Mouse (Mus musculus): ENCODE data around the gene Rhod.

Gene Rhod

GRCm38 (mm10) chr19:4439161-4439801 lies at the start of gene Rhod:
Rhod (minus strand) TSS chr19:4439432.
- in situ Hi-C loops (cut with MboI; ENCODE audit: low pct_unique_long_range_greater_than_20kb in 1 of 2, low sequenced_read_pairs in 2 of 2, unreplicated experiment in 1 of 2), result no loop called here

DNA sequence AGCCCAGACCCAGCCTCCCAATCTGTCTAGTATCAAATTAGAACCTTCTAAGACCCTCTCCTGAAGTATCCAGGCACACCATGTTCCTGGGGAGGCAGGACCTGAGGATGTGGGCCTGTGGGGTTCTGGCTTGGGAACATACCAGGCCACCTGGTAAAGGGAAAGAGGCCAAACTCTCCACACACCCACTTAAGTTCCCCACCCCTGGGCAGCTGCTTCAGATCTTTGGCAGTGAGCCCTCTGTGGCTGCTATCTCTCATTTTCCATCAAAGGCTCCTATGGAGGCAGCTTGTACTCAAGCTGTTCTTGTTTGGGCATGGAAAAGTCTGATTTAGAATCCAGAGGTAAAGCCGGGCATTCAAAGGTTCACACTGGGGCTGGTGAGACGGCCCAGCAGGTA lies 48.6 kb upstream of the Rhod start:
- in situ Hi-C loops (cut with MboI; ENCODE audit: low pct_unique_long_range_greater_than_20kb in 1 of 2, low sequenced_read_pairs in 2 of 2, unreplicated experiment in 1 of 2), result loop anchor here in 1 of 2 experiments (25.0 kb wide), 1 partner anchor 499 kb away; the partner anchor contains the start of gene Npas4

DNA sequence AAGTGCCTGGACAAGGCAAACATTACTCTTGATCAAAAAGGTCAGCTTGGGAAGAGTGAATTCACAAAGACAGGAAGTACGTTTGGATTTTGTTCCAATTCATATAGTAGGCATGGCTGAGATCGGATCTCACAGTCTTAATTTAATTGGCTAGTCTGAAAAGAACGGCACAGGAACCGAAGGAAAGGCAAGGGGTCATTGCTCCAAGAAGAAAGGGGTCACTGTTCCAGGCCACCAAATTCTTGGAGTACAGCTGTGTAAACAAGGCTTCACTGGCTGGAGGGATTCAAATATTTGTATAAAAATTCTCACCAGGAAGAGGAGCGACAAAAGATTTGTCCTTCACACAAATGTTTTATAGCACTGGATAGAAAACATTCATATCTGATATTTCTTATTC lies 45.8 kb upstream of the Rhod start:
- in situ Hi-C loops (cut with MboI; ENCODE audit: low pct_unique_long_range_greater_than_20kb in 1 of 2, low sequenced_read_pairs in 2 of 2, unreplicated experiment in 1 of 2), result loop anchor here in 1 of 2 experiments (25.0 kb wide), 1 partner anchor 502 kb away; the partner anchor contains the start of gene Npas4

DNA sequence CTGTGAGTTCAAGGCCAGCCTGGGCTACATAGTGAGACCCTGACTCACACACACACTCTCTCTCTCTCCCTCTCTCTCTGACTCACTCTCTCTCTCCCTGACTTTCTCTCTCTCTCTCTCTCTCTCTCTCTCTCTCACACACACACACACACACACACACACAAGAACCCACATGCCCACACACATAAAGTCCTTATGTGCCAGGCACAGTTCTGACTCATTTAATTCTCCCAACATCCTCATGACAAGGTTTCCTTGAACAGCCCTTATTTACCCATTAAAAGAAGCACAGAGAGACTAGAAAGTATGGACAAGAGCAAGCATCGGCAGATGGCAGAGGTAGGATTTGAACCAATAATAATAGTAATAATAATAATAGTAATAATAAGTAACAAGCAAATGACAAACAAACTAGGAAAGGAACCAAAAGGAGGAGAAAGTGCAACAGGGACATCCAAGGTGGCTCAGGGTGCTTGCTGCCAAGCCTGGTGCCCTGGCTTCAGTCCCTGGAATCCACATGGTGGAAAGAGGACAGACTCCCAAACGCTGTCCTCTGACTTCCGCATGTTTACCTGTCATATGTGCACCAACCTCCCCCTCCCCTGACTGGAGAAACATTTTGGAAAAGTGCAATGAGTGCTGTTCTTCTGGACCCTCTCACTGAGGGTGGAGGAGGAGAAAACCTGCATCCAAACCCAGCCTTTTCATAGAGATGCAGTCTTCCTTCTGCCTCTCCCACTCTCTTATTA lies 43.1 kb upstream of the Rhod start:
- in situ Hi-C loops (cut with MboI; ENCODE audit: low pct_unique_long_range_greater_than_20kb in 1 of 2, low sequenced_read_pairs in 2 of 2, unreplicated experiment in 1 of 2), result loop anchor here in 1 of 2 experiments (25.0 kb wide), 1 partner anchor 505 kb away; the partner anchor contains the start of gene Npas4

DNA sequence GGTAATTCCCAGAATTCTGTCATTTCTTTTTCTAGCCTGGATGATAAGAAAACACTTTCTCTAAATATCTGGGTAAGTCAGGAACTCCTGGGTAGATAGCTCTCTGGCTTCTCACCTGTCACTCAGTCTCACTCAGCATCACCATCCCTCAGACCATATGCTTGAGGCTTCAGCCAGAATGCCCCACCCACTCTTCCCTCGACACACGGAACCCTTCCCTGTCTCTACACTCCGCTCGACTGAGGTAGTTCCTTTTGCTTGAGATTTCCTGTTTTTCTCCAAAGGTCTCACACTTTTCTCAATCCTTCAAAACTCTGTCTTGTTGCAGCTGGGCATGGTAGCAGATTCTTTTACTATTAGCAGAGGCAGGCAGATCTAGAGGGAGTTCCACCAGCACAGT lies 42.1 kb upstream of the Rhod start:
- in situ Hi-C loops (cut with MboI; ENCODE audit: low pct_unique_long_range_greater_than_20kb in 1 of 2, low sequenced_read_pairs in 2 of 2, unreplicated experiment in 1 of 2), result loop anchor here in 1 of 2 experiments (25.0 kb wide), 1 partner anchor 506 kb away; the partner anchor contains the start of gene Npas4

- in situ Hi-C loops (cut with MboI; ENCODE audit: low pct_unique_long_range_greater_than_20kb in 1 of 2, low sequenced_read_pairs in 2 of 2, unreplicated experiment in 1 of 2), result loop anchor here in 1 of 2 experiments (25.0 kb wide), 1 partner anchor 507 kb away; the partner anchor contains the start of gene Npas4
These were observed 40.8 kb upstream of the Rhod start for GRCm38 (mm10) chr19:4480041-4480440.

GRCm38 (mm10) chr19:4478190-4478516 lies 38.9 kb upstream of the Rhod start:
- in situ Hi-C loops (cut with MboI; ENCODE audit: low pct_unique_long_range_greater_than_20kb in 1 of 2, low sequenced_read_pairs in 2 of 2, unreplicated experiment in 1 of 2), result loop anchor here in 1 of 2 experiments (25.0 kb wide), 1 partner anchor 509 kb away; the partner anchor contains the start of gene Npas4

DNA sequence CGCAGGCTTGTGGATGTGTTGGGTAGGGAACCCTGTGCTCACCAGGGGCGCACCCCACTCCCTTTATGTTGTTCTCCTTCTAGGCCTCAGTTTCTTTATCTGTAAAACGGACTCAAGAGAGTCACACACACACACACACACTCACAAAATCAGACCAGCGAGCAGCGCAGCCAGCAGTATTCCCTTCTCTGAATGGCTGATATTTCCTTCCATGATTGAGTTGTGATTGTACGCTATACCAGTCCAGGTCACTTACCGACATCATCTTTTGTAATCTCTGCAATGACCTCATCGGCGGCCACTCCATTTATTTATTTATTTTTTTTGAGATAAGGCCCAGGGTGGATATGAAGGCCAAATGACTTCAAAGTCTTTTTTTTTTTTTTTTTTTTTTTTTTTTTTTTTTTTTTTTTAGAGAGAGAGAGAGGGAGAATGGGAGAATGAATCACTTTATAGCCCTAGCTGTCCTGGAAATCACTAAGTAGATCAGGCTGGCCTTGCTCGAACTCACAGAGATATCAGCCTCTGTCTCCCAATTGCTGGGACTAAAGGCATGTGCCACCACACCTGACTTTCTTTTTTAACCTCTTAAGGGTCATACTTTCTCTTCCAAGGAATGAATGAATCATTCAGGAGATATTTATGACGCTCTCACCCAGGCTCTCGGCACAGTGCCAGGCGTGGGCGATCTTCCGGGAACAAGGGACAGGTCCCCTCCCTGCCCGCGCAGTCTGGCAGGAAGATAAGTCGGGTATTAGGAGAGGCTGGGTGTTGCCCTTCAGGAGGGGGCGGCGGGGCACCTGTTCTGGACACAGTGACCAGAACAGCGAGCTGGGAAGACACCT lies 38.3 kb upstream of the Rhod start, which contains the start of gene Syt12:
Gene Syt12 (minus strand): TSS at position 103 of the 845 bp plus-strand sequence.
- in situ Hi-C loops (cut with MboI; ENCODE audit: low pct_unique_long_range_greater_than_20kb in 1 of 2, low sequenced_read_pairs in 2 of 2, unreplicated experiment in 1 of 2), result loop anchor here in 1 of 2 experiments (25.0 kb wide), 1 partner anchor 510 kb away; the partner anchor contains the start of gene Npas4

DNA sequence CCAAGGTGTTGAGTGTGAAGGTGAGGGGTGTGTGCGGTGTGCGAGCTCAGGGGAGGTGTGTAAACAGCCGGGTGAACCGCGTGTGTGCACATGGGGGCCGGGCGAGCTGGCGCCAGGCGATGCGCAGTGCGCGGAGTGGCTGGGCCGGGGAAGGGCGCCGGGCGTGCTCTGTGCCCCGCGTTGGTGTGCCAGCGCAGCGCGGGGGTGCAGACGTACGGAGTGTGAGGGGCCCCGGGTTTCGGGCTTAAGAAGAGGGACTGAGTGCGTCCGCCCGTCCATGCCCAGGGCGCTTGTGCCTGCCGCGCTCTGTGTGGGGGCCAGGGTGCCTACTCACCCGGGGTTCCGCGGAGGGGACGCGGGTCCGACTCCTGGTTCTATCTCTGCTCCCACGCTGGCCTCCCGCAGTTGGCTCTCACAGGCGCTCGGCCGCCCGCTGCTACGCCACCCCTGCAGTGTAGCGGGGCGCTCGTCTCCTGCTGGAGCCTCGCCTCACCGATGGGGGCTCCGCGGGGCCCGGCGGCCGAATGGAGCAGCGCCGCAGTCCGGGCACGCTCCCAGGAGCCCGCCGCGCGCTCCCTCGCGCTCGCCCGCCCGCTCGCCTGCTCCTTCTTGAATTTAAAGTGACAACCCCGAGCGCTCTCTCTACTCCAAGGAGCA lies 37.5 kb upstream of the Rhod start:
- in situ Hi-C loops (cut with MboI; ENCODE audit: low pct_unique_long_range_greater_than_20kb in 1 of 2, low sequenced_read_pairs in 2 of 2, unreplicated experiment in 1 of 2), result loop anchor here in 1 of 2 experiments (25.0 kb wide), 1 partner anchor 511 kb away; the partner anchor contains the start of gene Npas4

GRCm38 (mm10) chr19:4475224-4475925 lies 36.1 kb upstream of the Rhod start:
- in situ Hi-C loops (cut with MboI; ENCODE audit: low pct_unique_long_range_greater_than_20kb in 1 of 2, low sequenced_read_pairs in 2 of 2, unreplicated experiment in 1 of 2), result loop anchor here in 1 of 2 experiments (25.0 kb wide), 1 partner anchor 512 kb away; the partner anchor contains the start of gene Npas4

DNA sequence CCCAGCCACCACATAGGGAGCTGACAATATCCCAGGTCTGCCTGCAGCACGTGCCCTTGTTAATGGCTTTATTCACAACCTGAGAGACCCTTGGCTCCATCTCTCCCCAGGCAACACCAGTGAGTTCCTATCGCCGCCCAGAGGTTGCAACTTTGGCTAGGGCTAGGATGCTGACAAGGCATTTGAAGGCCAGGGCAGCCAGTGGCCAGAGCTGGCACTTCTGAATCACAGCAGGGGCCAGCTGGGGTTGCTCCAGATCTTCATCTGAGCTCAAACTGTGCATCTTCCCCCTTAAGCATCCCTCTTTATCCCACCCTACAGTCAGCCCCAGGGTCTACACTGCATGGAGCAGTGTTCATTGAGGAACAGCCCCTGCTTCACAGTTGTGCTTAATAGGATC lies 35.5 kb upstream of the Rhod start:
- in situ Hi-C loops (cut with MboI; ENCODE audit: low pct_unique_long_range_greater_than_20kb in 1 of 2, low sequenced_read_pairs in 2 of 2, unreplicated experiment in 1 of 2), result loop anchor here in 1 of 2 experiments (25.0 kb wide), 1 partner anchor 513 kb away; the partner anchor contains the start of gene Npas4

DNA sequence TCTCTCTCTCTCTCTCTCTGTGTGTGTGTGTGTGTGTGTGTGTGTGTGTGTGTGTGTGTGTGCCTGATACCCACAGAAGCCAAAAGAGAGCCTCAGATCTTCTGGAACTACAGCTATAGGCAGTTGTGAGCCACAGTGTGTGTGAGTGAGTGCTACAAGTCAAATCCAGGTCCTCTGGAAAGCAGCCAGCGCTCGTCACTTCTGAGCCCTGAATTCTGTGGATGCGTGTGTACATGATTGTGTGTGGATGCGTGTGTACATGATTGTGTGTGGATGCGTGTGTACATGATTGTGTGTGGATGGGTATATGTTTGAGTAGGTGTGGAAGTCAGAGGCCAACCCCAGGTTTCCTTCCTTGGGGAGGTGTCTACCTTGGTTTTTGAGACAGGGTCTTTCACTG lies 34.3 kb upstream of the Rhod start:
- in situ Hi-C loops (cut with MboI; ENCODE audit: low pct_unique_long_range_greater_than_20kb in 1 of 2, low sequenced_read_pairs in 2 of 2, unreplicated experiment in 1 of 2), result no loop called here

DNA sequence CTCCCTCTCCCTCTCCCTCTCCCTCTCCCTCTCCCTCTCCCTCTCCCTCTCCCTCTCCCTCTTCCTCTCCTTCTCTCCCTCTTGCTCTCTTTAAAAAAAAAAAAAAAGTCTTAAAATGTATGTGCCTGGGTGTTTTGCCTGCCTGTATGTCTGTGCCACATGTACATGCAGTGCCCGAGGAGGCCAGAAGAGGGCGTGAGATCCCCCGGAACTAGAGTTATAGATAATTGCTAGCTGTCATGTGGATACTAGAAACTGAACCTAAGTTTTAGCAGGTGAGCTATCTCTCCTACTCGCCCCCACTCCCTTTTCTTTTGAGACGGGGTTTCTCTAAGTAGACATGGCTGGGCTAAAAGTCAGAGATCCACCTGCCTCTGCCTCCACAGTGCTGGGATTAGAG lies 29.1 kb upstream of the Rhod start:
- in situ Hi-C loops (cut with MboI; ENCODE audit: low pct_unique_long_range_greater_than_20kb in 1 of 2, low sequenced_read_pairs in 2 of 2, unreplicated experiment in 1 of 2), result no loop called here

- in situ Hi-C loops (cut with MboI; ENCODE audit: low pct_unique_long_range_greater_than_20kb in 1 of 2, low sequenced_read_pairs in 2 of 2, unreplicated experiment in 1 of 2), result no loop called here
These were observed 25.4 kb upstream of the Rhod start for GRCm38 (mm10) chr19:4464666-4465065.

DNA sequence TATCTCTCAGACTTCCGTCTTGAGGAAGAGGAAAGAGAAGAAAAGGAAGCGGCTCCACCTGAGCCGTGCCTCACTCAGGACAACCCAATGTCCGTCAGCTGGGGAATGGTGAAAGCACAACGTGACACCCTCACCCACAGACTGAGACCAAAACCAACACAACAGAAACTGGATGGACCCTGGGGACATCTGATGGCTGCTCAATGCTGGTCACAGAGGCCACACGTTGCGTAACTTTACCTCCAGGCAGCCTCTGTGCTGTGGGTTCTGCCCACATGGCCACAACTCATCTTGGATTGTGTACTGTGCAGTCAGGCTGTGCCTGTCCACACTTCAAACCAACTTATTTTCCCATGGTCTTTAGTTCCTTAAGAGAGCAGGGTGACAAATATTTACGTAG lies 22.7 kb upstream of the Rhod start:
- in situ Hi-C loops (cut with MboI; ENCODE audit: low pct_unique_long_range_greater_than_20kb in 1 of 2, low sequenced_read_pairs in 2 of 2, unreplicated experiment in 1 of 2), result no loop called here

DNA sequence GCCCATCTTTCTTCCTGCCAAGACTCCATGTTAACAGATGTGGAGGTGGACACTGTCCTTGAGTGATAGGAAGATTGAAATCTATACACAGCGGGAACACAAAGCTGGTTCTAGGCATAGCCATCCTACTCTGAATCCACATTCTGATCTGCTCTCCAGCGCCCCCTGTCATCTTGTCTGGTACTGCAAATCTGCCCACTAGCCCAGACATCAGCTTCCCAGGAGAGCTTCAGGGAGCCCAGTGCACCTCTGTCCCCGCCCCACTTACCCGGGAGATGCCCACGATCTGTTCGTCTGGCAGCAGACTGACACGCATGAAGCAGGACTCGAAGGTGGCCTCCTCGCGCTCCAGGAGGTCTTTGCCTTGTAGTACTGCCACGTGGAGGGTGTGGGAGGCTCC lies 17.0 kb upstream of the Rhod start:
- in situ Hi-C loops (cut with MboI; ENCODE audit: low pct_unique_long_range_greater_than_20kb in 1 of 2, low sequenced_read_pairs in 2 of 2, unreplicated experiment in 1 of 2), result no loop called here

DNA sequence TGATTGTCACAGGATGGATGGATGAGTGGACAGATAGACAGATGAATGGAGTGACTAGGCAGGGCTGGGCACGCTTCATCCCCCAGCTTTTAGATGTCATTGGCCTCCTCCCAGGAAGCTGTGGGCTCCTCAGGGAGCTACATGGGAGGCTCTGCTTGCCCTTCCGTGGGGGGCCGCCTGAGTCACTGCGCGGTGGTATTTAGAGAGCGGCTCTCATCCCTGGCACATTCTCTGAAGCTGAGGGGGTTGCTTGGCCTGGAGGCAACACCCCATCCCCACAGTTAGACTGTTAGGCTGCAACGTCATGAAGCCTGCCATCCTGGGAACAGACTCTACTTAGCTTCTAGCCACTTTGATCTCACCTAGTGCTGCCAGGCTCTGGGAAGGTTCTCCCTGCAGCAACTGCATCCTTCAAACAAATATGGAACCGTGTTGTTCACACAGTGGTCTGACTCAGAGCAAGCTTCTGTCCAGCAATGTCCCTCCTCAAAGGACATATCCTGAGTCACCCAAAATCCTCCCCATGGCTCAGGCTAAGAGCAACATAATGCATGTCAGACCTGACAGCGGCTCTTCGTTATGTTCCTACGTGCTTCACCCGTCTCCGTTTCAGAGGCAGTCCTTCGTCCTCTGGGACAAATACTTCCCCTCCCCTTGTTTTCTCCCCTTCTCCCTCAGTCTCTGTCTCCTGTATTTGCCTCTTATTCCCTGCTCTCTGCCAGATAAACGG lies 16.0 kb upstream of the Rhod start:
- in situ Hi-C loops (cut with MboI; ENCODE audit: low pct_unique_long_range_greater_than_20kb in 1 of 2, low sequenced_read_pairs in 2 of 2, unreplicated experiment in 1 of 2), result no loop called here
